Mouse (Mus musculus): ENCODE measurements around the gene Cdc25a. TPM values are rescaled to one million over a fixed set of nuclear protein-coding genes. Genes with fewer than 3 reads are reported as not detected.
A peak's percentile ranks its signal among the peaks of the same experiment; 100 is the strongest.

Cdc25a gene
- total RNA-seq, 2 experiments from 2014 or later: 4.3 to 5.0 TPM

DNA sequence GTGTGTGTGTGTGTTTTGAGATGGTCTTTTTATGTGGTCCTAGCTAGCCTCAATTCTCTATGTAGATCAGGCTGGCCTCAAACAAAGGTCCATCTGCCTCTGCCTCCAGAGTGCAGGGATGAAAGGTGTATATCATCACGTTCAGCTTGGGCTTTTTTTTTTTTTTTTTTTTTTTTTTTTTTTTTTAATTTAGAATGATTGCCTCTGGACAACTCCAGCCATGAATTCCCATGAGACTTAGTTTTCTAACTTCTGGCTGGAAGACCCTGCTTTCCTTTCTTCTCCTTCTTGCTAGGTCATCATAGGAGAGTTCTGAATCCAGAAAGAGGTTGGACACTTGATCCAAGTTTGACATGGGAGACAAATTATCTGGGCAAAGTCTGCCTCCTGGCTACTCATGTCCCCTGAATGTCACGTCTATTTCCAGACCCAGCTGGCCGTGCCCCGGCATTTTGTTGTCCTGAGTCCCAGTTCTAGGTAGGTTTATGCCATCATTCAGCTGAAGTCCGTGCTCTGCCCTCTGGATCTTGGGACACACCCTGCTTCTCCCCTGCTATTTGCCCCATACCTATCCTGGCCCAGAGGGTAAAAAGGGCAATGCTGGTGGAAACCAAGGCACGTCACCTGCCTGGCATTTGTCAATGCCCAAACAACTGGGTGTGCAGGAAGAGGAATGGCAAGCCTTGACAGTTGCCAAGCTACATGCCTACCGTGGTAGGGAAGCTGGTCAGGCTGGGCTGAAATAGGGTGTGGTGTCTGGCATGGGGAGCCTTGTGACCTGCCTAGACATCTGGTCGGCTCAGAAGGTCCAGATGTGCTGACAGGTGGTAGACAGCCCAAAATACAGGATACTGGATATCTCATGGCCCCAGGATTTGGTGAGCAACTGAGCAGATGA lies 21.1 kb downstream of the Cdc25a start:
- TF ChIP-seq CTCF (IDR thresholded peaks at IDR 0.05): no peak
- intact Hi-C loops (cut with DNase I): loop anchor here (5.0 kb wide), 1 partner anchor 91 kb away; no protein-coding TSS in a partner anchor
- Histone ChIP-seq H3K27ac (peak overlapping the region; percentile 93), H3K4me3 (peak overlapping the region; percentile 11)
- peak; percentile 83 for DNase-seq

DNA sequence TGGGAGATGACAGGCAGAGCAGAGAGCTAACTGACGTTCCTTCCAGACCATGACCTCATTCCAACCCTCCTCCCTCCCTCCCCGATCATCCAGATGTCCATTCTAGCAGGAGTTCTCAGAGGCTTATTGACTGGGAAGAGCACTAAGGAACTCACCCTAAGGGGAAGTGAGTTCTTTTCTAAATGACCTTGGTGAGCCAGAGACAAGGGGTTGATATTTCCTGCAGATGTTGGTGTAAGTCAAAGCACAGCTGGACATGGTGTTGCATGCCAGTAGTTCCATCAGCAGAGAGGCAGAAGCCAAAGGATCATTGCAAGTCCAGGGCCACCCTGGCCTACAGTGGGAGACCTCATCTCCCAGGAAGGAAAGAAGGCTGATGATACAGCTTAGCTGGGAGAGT lies 22.6 kb downstream of the Cdc25a start:
- peak overlapping the region; percentile 93 for H3K27ac ChIP-seq
- intact Hi-C loops (cut with DNase I): loop anchor here (5.0 kb wide), 1 partner anchor 89 kb away; no protein-coding TSS in a partner anchor
- TF ChIP-seq CTCF (IDR thresholded peaks at IDR 0.05): no peak
- H3K4me3 ChIP-seq: no peak overlapping the region
- DNase-seq: peak; percentile 63

DNA sequence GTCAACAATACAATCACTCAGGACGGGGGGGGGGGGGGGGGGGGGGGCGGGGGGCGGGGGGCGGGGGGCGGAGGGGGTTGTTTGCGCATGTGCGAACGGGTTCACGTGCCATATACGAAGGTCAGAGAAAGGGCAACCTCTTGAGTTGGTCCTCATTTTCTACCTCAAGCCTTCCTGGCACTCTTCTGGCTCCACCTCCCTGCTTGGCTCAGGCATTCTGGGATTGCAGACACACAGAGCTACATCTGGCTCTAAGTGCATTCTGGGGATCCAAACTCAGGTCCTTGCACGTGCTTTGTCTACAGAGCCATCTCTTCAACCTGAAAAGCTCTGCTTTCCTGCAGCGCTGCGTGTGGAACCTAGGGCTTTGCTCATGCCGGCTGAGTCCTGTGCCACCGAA lies 24.0 kb downstream of the Cdc25a start:
- DNase-seq: no peak
- no peak overlapping the region for H3K4me3 ChIP-seq
- intact Hi-C loops (cut with DNase I): loop anchor here (5.0 kb wide), 1 partner anchor 88 kb away; no protein-coding TSS in a partner anchor
- TF ChIP-seq CTCF (IDR thresholded peaks at IDR 0.05): no peak
- peak overlapping the region; percentile 78 for H3K27ac ChIP-seq

DNA sequence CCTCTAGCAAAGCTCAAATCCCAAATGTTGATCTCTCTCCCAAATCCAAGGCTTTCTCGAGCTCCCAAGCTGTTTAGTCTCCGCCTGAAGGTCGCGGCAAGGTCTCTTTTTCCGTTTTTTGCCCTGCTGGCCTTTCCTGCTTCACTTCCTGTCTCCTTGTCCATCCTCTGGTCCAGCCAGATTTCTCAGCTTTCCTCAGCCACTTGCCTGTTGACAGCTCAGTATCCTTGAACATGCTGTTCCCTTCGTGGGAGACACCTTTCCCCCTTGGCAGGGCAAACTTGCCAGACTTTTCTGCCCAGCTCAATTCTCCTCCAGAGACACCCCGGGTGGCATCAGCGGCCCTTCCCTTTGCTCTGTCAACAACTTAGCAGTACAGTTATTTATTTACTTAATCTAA lies 24.4 kb downstream of the Cdc25a start:
- TF ChIP-seq CTCF (IDR thresholded peaks at IDR 0.05): no peak
- Histone ChIP-seq H3K27ac (peak overlapping the region; percentile 78), H3K4me3 (no peak overlapping the region)
- peak; percentile 25 for DNase-seq
- intact Hi-C loops (cut with DNase I): loop anchor here (5.0 kb wide), 1 partner anchor 88 kb away; no protein-coding TSS in a partner anchor

- no peak overlapping the region for H3K4me3 ChIP-seq
- intact Hi-C loops (cut with DNase I): no loop called here
- no peak for TF ChIP-seq CTCF (IDR thresholded peaks at IDR 0.05)
- DNase-seq: no peak
- H3K27ac ChIP-seq: peak overlapping the region; percentile 78; the same call in 1 of the 2 replicates
Measured at GRCm38 (mm10) chr9:109900604-109901003, 25.2 kb downstream of the Cdc25a start.

- TF ChIP-seq CTCF (IDR thresholded peaks at IDR 0.05): no peak
- Histone ChIP-seq H3K27ac (peak overlapping the region; percentile 72), H3K4me3 (no peak overlapping the region)
- no peak for DNase-seq
- intact Hi-C loops (cut with DNase I): no loop called here
Measured at GRCm38 (mm10) chr9:109902246-109902645, 26.9 kb downstream of the Cdc25a start.

GRCm38 (mm10) chr9:109902740-109903139 lies 27.4 kb downstream of the Cdc25a start:
- H3K27ac ChIP-seq: peak overlapping the region; percentile 72
- DNase-seq: no peak
- no peak overlapping the region for H3K4me3 ChIP-seq
- intact Hi-C loops (cut with DNase I): no loop called here
- no peak for TF ChIP-seq CTCF (IDR thresholded peaks at IDR 0.05)

- intact Hi-C loops (cut with DNase I): no loop called here
- TF ChIP-seq CTCF (IDR thresholded peaks at IDR 0.05): no peak
Measured at GRCm38 (mm10) chr9:109907300-109907699, 31.9 kb downstream of the Cdc25a start.

DNA sequence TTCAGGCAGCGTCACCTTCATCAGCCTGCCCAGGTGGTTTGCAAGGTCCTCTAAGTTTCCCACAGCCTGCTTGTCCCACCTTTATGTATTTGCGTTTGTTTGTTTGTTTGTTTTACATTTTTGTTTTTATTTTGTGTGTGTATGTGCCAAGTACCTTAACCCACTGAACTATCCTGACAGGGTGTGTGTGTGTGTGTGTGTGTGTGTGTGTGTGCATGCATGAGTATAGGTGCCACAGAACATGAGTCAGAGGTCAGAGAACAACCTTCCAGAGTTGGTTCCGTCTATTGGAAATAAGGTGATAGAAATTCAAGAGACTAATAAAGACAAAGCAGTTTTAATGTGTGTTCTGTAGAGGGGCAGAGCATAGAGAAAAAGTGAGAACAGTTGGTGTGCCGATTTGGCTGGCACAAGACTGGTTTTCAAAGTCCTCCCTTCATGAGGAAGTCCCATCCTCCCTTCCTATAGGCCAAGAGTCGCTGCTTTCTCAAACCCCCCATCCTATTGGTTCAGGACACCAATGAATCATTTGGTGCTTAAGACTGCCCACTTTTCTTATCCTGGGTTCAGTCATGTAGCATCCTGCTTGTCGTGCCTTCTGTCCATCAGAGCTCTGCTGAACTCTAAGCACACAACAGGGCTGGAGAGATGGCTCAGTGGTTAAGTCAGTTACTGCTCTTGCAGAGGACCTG lies 32.5 kb downstream of the Cdc25a start:
- DNase-seq: no peak
- no peak overlapping the region for H3K4me3 ChIP-seq
- intact Hi-C loops (cut with DNase I): no loop called here
- H3K27ac ChIP-seq: peak overlapping the region; percentile 53; the same call in 1 of the 2 replicates
- TF ChIP-seq CTCF (IDR thresholded peaks at IDR 0.05): no peak

More at GRCm38 (mm10) chr9:109907300-109907699, 31.9 kb downstream of the Cdc25a start:
- H3K27ac ChIP-seq: peak overlapping the region; percentile 53; the same call in 1 of the 2 replicates
- peak; percentile 85 for DNase-seq
- no peak overlapping the region for H3K4me3 ChIP-seq

GRCm38 (mm10) chr9:109909102-109909501 lies 33.7 kb downstream of the Cdc25a start:
- no peak for DNase-seq
- no peak overlapping the region for H3K4me3 ChIP-seq
- intact Hi-C loops (cut with DNase I): no loop called here
- no peak for TF ChIP-seq CTCF (IDR thresholded peaks at IDR 0.05)
- H3K27ac ChIP-seq: no peak overlapping the region

- intact Hi-C loops (cut with DNase I): no loop called here
- Histone ChIP-seq H3K27ac (no peak overlapping the region), H3K4me3 (no peak overlapping the region)
- no peak for DNase-seq
- no peak for TF ChIP-seq CTCF (IDR thresholded peaks at IDR 0.05)
Measured at GRCm38 (mm10) chr9:109909926-109910325, 34.5 kb downstream of the Cdc25a start.

DNA sequence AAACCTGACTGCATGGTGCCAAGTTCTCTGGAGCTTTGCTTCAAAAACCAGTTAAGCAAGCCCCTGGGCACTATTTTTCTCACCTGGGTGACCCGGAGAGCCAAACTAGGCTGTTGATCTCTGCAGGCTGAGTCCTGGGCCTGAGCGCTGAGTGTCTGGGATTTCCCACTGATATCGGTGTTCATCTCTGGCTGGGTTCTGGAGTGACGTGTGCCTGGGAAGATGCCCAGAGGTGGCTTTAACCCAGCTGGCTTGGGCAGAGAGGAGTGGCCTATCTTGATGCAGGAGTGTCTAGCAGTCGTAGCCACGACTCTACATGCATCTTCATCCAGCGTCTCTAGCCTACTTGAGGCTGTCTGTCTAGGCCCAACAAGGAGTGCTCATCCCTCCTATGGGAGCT lies 36.4 kb downstream of the Cdc25a start:
- DNase-seq: peak; percentile 91
- H3K4me3 ChIP-seq: no peak overlapping the region
- intact Hi-C loops (cut with DNase I): loop anchor here (2.0 kb wide), 1 partner anchor 19 kb away; the partner anchor contains the start of gene Map4
- TF ChIP-seq CTCF (IDR thresholded peaks at IDR 0.05): no peak
- H3K27ac ChIP-seq: peak overlapping the region; percentile 76
